Mouse (Mus musculus) cerebellum, adult 9-11 months (tissue): ENCODE measurements around the gene Slco3a1.
A peak's percentile ranks its signal among the peaks of the same experiment; 100 is the strongest.
"Not testable (repeated sequence)": the region's sequence is repeated elsewhere in the genome, so short reads cannot be mapped to it uniquely, and the experiment has no call there.

Source experiments
- DNase-seq: peaks from one replicate; pipeline ENCODE4 v3.0.0; 2022

The Slco3a1 gene

DNA sequence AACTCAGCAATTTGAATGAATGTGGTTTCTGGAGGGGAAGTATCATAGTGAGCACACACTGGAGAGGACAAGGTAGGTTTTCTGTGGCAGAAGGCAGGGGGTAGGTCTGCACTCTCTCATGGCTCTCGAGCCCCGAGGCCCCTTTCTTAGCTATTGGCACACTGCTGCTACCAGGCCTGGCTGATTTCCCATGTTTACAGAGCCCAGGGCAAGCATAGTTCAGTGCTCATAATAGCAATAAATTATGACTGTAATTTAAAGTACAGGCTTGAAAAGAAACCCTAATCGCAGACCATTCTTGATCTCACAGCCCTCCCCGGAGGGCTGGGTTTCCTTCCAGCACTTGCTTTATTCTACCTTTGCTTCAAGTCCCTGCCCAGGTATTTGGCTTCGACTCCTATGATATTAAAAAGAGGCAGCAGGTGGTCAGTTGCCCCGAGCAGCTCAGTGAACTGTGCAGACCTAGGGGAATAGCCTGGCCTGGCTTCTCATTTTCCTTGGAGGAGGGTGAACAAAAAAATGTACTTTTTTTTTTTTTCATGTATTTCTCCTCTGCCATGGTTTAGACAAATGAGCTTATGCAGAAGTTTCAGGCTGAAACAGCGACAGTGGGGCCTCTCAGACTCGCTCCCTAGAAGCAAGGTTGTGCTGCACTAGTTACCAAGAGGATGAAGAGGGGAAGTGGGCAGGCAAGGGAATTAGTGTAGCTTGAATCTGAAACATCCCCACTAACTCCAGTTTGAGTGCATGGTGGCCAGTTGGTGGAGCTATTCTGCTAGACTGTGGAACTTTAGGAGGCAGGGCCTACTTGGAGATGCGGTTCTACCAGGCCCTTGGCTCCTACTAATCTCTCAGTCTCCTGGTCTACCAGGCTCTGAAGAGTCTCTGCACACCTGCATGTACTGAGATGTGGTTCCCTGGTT is 130.4 kb downstream of the Slco3a1 start:
- DNase-seq = peak; percentile 49

- no peak for DNase-seq
Measured at GRCm38 (mm10) chr7:74423316-74423715, 131.3 kb downstream of the Slco3a1 start.

GRCm38 (mm10) chr7:74422731-74423130 is 131.8 kb downstream of the Slco3a1 start:
- no peak for DNase-seq

DNA sequence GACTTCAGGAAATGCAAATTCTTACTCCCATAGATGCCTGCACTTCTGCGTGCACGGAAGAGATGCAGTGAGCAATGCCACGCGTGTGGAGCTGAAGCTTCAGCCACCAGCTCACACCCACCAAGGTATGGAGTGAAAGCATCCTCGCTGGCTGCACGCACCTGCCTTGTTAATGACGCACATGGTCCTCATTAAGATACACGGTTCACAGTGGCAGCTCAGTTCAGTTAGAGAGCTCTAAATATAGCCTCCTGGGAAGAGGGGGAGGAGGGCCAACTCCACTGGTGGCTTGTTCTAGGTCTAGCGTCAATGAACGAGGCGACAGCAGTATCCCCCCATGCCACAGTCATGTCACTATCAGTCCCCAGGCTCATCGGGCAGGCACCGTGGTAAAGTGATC is 132.6 kb downstream of the Slco3a1 start:
- DNase-seq = no peak

DNA sequence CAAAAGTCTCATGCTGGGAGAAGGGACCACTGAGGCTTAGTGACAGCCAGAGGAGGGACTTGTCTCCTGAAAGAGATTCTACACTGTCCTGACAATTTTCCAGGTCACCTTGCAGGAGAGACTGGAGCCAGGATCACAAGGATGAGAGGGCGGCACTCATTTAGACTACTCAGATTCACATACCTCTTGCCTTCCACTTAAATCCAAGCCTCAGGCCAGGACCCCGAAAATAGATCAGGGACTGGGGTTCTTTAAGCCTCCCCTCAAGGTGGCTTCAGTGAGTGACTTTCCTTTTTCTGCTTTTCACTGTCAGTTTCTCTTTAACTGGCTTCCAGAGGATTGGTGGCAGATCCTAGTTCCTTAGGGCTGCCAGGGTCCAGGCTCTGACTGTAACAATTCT is 133.0 kb downstream of the Slco3a1 start:
- DNase-seq = no peak

DNA sequence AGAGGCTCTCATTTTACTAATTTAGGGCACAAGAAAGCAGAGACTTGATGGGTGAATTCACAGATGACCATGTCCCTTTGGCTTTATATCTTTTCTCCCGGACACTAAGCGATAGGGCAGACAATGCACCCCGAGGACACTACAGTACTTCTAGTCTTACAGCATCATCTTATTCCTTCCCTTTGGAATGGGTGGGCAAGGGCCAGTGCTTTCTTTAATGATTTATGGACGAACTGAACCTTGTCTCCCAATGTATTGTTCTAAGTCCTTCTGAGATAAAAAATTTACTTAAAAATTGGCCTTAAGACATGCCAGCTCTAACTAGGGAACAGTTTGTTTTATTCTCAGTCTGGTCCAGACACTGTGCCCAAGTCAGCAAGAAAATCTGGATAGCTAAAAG is 134.9 kb downstream of the Slco3a1 start:
- no peak for DNase-seq

GRCm38 (mm10) chr7:74417009-74417408 is 137.6 kb downstream of the Slco3a1 start:
- no peak for DNase-seq

GRCm38 (mm10) chr7:74415241-74415640 is 139.3 kb downstream of the Slco3a1 start:
- peak; percentile 77 for DNase-seq

DNA sequence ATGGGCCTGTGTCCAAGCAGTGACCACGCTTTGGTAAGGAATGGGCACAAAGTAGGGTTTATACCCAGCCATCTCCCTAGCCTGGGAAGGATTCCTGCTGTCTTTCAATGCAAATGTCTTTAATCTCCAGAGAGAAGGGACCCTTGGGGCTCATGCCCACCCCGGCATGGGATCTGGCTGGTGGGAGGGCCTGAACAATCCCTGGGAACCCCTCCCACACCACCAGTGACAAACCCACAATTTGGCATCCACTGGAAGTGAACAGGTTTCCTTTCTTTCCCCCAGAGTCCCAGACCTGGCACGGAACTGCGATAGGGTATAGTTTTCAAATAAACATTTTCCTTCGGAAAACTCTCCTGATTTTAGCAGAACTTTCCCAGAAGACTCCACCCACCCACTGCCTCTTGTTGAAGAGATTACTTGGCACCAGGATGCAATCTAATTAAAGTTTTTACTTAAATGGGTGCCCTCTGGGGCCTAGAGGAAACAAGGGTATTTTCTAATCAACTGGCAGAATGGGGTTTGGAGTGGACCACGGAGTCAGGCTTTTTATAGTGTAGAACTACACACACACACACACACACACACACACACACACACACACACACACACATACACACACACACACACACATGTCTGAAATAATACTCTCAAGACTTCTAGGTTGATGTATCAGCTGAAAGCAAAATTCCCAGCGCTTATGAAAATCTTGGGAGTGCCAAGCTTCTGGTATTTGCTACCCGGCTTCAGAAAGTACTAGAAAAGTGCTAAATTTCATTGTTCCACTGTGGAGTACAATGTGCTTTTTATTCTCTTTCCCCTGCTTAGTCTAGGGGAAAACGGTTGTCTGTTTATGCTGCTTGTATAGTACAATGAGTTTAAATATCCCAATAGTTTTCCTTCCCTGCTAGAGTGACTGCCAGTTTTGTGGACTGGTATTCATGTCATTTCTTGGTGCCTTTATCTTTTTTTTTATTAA is 140.6 kb downstream of the Slco3a1 start:
- no peak for DNase-seq

GRCm38 (mm10) chr7:74408601-74409323 is 145.8 kb downstream of the Slco3a1 start:
- DNase-seq = peak; percentile 74

GRCm38 (mm10) chr7:74407851-74408250 is 146.7 kb downstream of the Slco3a1 start:
- DNase-seq = not testable (repeated sequence)

GRCm38 (mm10) chr7:74399729-74400128 is 154.9 kb downstream of the Slco3a1 start:
- DNase-seq = peak; percentile 87

DNA sequence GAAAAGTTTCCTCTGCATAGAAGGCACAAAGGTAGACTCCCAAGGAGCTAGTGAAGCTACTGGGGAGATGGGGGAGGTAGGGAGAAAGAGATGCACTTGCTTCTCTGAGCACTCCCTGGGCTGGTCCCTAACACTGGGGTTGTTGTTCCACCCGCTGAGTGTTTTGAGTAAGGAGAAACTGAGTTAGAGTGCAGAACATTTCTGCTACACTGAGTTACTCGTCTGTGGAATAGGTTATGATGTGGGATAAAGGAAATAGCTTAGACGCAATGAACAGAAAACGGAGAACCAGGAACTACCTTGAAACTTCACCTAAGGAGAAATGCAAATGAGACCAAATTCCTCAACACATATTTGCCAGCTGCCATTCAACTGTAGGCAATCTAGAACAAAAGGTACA is 155.4 kb downstream of the Slco3a1 start:
- DNase-seq = no peak

GRCm38 (mm10) chr7:74398326-74398725 is 156.3 kb downstream of the Slco3a1 start:
- peak; percentile 73 for DNase-seq

- no peak for DNase-seq
Measured at GRCm38 (mm10) chr7:74391451-74391873, 163.1 kb downstream of the Slco3a1 start.

- no peak for DNase-seq
Measured at GRCm38 (mm10) chr7:74389570-74389969, 165.0 kb downstream of the Slco3a1 start.

GRCm38 (mm10) chr7:74386257-74386656 is 168.3 kb downstream of the Slco3a1 start:
- peak; percentile 97 for DNase-seq

GRCm38 (mm10) chr7:74383040-74383666 is 171.4 kb downstream of the Slco3a1 start:
- no peak for DNase-seq

DNA sequence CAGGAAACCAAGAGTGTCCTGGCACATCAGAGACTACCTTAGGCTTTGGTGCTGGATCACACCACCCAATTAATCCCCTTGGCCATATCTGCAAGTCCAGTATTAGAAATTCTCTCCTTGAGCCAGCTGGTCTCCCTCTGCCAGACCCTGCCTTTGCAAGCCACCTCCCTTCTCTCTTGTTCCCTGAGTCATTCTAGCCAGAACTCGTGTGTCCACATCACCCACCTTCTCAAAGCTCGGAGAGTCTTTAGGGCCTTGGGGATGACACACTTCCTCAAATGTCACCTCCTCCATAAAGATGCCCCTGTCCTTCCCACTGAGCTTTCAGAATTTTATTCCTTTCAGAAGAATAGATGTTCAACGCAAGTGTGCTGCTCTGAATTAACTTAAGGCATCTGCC is 172.3 kb downstream of the Slco3a1 start:
- no peak for DNase-seq

DNA sequence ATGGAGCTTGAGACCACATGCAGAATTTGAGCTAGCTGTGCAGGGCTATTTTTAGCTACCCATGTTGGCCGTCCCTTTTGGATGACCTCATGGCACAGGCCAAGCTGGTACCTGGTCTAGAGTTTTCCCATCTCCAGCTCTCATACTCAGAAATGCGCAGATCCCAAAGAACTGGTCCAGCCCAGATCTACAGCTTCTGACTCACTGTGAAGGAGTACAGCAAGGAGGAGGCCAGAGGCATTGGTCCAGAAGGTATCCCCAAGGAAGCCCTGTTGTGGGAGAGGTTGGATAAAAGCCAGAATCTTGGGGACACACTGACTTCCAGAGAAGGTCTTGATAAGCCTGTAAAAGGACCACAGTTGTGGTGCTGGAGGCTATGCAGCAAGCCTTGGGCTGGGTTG is 172.7 kb downstream of the Slco3a1 start:
- DNase-seq = peak; percentile 84

DNA sequence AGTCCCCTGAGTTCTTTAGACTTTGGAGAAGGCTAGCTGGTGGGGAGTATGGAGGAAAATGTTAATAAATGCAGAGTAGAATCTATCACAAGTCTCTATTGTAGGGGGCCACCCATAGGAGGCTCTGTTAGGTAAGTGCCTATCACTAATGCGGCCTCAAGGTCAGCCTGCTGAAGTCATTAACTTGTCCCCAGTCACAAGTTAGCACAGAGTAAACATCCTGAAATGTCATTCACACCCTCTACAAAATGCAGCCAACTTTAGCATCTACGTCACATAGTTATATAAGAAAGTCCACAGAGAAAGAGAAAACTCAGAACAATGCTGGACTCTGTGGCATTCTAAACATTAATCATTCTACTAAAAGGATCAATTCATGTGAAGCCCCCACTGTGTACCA is 173.5 kb downstream of the Slco3a1 start:
- no peak for DNase-seq

DNA sequence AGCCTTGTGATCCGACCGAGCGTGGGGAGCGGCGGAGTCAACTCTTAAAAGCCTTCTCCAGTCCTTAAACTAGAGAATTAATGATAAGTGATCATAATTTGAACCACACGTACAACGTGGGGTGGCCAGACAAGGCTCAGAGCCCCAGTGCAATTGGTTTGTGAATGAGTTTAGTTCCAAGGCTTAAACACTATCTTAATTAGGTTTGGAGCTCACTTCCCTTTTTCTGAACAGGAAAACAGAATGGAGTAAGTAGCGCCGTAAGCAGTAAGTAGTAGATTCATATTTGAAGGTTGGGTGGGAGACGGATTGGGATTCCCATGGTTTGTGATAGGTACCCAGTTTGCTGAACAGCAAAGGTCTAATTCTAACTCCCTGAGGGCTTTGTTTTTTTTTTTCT is 176.7 kb downstream of the Slco3a1 start:
- DNase-seq = no peak
